Mouse (Mus musculus) myocyte (in vitro differentiated cells): ENCODE results near the gene Slc38a2.

Experiments
- CEBPB ChIP-seq: IDR thresholded peaks from 2 replicates; pipeline ENCODE4 v1.6.1; 2011; ENCODE audit warnings: mild to moderate bottlenecking, moderate library complexity; ENCODE audit not compliant: poor library complexity, insufficient read depth, severe bottlenecking
- E2F4 ChIP-seq: IDR thresholded peaks from one replicate; pipeline ENCODE4 v1.6.1; 2011; ENCODE audit warnings: mild to moderate bottlenecking, control low read depth, moderate library complexity; ENCODE audit not compliant: insufficient read depth
- MAX ChIP-seq: IDR thresholded peaks from one replicate; pipeline ENCODE4 v1.6.1; 2011; ENCODE audit warnings: low read depth, mild to moderate bottlenecking, control low read depth
- MYOG ChIP-seq, 3 experiments: IDR thresholded peaks; one replicate each; pipeline ENCODE4 v1.6.1; 2011; ENCODE audit warnings: control low read depth in 2 of 3, low read depth in 2 of 3, mild to moderate bottlenecking in 2 of 3; ENCODE audit not compliant: insufficient read length in 2 of 3, control insufficient read depth in 1 of 3, insufficient read depth in 1 of 3
- POLR2A ChIP-seq: IDR thresholded peaks from one replicate; pipeline ENCODE4 v1.6.1; 2011; ENCODE audit warnings: low read depth, mild to moderate bottlenecking, control low read depth, moderate library complexity; ENCODE audit not compliant: insufficient read length
- POLR2AphosphoS2 ChIP-seq: IDR thresholded peaks from one replicate; pipeline ENCODE4 v1.6.1; 2011; ENCODE audit warnings: low read depth, control low read depth; ENCODE audit not compliant: insufficient read length
- TCF12 ChIP-seq: IDR thresholded peaks from one replicate; pipeline ENCODE4 v1.6.1; 2011; ENCODE audit warnings: mild to moderate bottlenecking, control low read depth; ENCODE audit not compliant: poor library complexity, insufficient read depth, severe bottlenecking
- USF1 ChIP-seq: IDR thresholded peaks from one replicate; pipeline ENCODE4 v1.6.1; 2011; ENCODE audit warnings: low read depth, mild to moderate bottlenecking, control low read depth, moderate library complexity

GRCm38 (mm10) chr15:96707936-96708335 is 8.4 kb upstream of the Slc38a2 start:
- TF ChIP-seq USF1 (no peak), CEBPB (no peak), POLR2A (no peak), POLR2AphosphoS2 (no peak), MAX (no peak), TCF12 (peak; percentile 47), MYOG (IDR thresholded peaks at IDR 0.05; ENCODE audit: control insufficient read depth in 1 of 3, insufficient read depth in 1 of 3, insufficient read length in 2 of 3, low read depth in 2 of 3) (no peak), E2F4 (no peak)
